Mouse (Mus musculus): ENCODE measurements at regions not wholly inside any gene's neighbourhood (a gene's known extent, or its start where the extent isn't known, plus 50 kb on each side); places are given as distances from the start of the nearest gene placed in this dataset.

GRCm38 (mm10) chr13:84612497-84612896 is 390.4 kb downstream of the Tmem161b start:
- no peak for ATAC-seq (ENCODE audit: low FRiP score, low TSS enrichment)
- WGBS = 24% methylated on average over 4 of the region's 4 CpGs
- Histone ChIP-seq H3K4me1 (ENCODE audit: control insufficient read depth, insufficient read depth, low read length) (no peaks in the 10 kb centered on the region), H3K27me3 (ENCODE audit: control insufficient read depth, insufficient read depth, low read length) (no peaks in the 10 kb centered on the region), H3K36me3 (ENCODE audit: control insufficient read depth, insufficient read depth, low read length) (no peaks in the 10 kb centered on the region), H3K27ac (ENCODE audit: low read depth, low read length) (no peak overlapping the region), H3K9ac (ENCODE audit: low read depth, low read length) (no peak overlapping the region), H3K4me3 (ENCODE audit: low read length) (no peak overlapping the region), H3K9me3 (ENCODE audit: control insufficient read depth, low read length) (no peaks in the 10 kb centered on the region), H3K4me2 (replicated peaks; ENCODE audit: low read depth, low read length) (no peak overlapping the region)

- Histone ChIP-seq H3K4me2 (replicated peaks; ENCODE audit: low read depth, low read length) (no peak overlapping the region), H3K36me3 (ENCODE audit: control insufficient read depth, insufficient read depth, low read length) (no peaks in the 10 kb centered on the region), H3K4me3 (ENCODE audit: low read length) (no peak overlapping the region), H3K9me3 (ENCODE audit: control insufficient read depth, low read length) (no peaks in the 10 kb centered on the region), H3K4me1 (ENCODE audit: control insufficient read depth, insufficient read depth, low read length) (no peaks in the 10 kb centered on the region), H3K9ac (ENCODE audit: low read depth, low read length) (no peak overlapping the region), H3K27me3 (ENCODE audit: control insufficient read depth, insufficient read depth, low read length) (no peaks in the 10 kb centered on the region), H3K27ac (ENCODE audit: low read depth, low read length) (no peak overlapping the region)
- WGBS = 31% methylated on average over 2 of the region's 2 CpGs
- no peak for ATAC-seq (ENCODE audit: low FRiP score, low TSS enrichment)
These were observed 390.9 kb downstream of the Tmem161b start for GRCm38 (mm10) chr13:84613004-84613403.

- no peak for ATAC-seq (ENCODE audit: low FRiP score, low TSS enrichment)
- no peak overlapping the region for H3K4me3 ChIP-seq (ENCODE audit: low read length)
- H3K4me1 ChIP-seq (ENCODE audit: control insufficient read depth, insufficient read depth, low read length) = no peaks in the 10 kb centered on the region
- H3K27ac ChIP-seq (ENCODE audit: low read depth, low read length) = no peak overlapping the region
- H3K27me3 ChIP-seq (ENCODE audit: control insufficient read depth, insufficient read depth, low read length) = no peaks in the 10 kb centered on the region
- H3K4me2 ChIP-seq (replicated peaks; ENCODE audit: low read depth, low read length) = no peak overlapping the region
- H3K36me3 ChIP-seq (ENCODE audit: control insufficient read depth, insufficient read depth, low read length) = no peaks in the 10 kb centered on the region
- WGBS = 86% methylated on average over 5 of the region's 5 CpGs
- H3K9me3 ChIP-seq (ENCODE audit: control insufficient read depth, low read length) = no peaks in the 10 kb centered on the region
- H3K9ac ChIP-seq (ENCODE audit: low read depth, low read length) = no peak overlapping the region
These were observed 402.6 kb downstream of the Tmem161b start for GRCm38 (mm10) chr13:84624691-84625090.

GRCm38 (mm10) chr13:84625527-84625926 is 403.4 kb downstream of the Tmem161b start:
- no peaks in the 10 kb centered on the region for H3K27me3 ChIP-seq (ENCODE audit: control insufficient read depth, insufficient read depth, low read length)
- ATAC-seq (ENCODE audit: low FRiP score, low TSS enrichment) = no peak
- H3K4me1 ChIP-seq (ENCODE audit: control insufficient read depth, insufficient read depth, low read length) = no peaks in the 10 kb centered on the region
- WGBS = 32% methylated on average over 1 of the region's 1 CpGs
- no peaks in the 10 kb centered on the region for H3K36me3 ChIP-seq (ENCODE audit: control insufficient read depth, insufficient read depth, low read length)
- H3K4me2 ChIP-seq (replicated peaks; ENCODE audit: low read depth, low read length) = no peak overlapping the region
- H3K27ac ChIP-seq (ENCODE audit: low read depth, low read length) = no peak overlapping the region
- H3K9me3 ChIP-seq (ENCODE audit: control insufficient read depth, low read length) = no peaks in the 10 kb centered on the region
- no peak overlapping the region for H3K4me3 ChIP-seq (ENCODE audit: low read length)
- H3K9ac ChIP-seq (ENCODE audit: low read depth, low read length) = no peak overlapping the region

- no peaks in the 10 kb centered on the region for H3K4me1 ChIP-seq (ENCODE audit: control insufficient read depth, insufficient read depth, low read length)
- H3K27me3 ChIP-seq (ENCODE audit: control insufficient read depth, insufficient read depth, low read length) = no peaks in the 10 kb centered on the region
- no peaks in the 10 kb centered on the region for H3K9me3 ChIP-seq (ENCODE audit: control insufficient read depth, low read length)
- no peak overlapping the region for H3K4me3 ChIP-seq (ENCODE audit: low read length)
- H3K27ac ChIP-seq (ENCODE audit: low read depth, low read length) = no peak overlapping the region
- no peak overlapping the region for H3K9ac ChIP-seq (ENCODE audit: low read depth, low read length)
- WGBS = 61% methylated on average over 2 of the region's 2 CpGs
- ATAC-seq (ENCODE audit: low FRiP score, low TSS enrichment) = no peak
- no peak overlapping the region for H3K4me2 ChIP-seq (replicated peaks; ENCODE audit: low read depth, low read length)
- no peaks in the 10 kb centered on the region for H3K36me3 ChIP-seq (ENCODE audit: control insufficient read depth, insufficient read depth, low read length)
These were observed 403.8 kb downstream of the Tmem161b start for GRCm38 (mm10) chr13:84625927-84626326.

GRCm38 (mm10) chr13:84626397-84626796 is 404.3 kb downstream of the Tmem161b start:
- Histone ChIP-seq H3K9ac (ENCODE audit: low read depth, low read length) (no peak overlapping the region), H3K9me3 (ENCODE audit: control insufficient read depth, low read length) (no peaks in the 10 kb centered on the region), H3K27me3 (ENCODE audit: control insufficient read depth, insufficient read depth, low read length) (no peaks in the 10 kb centered on the region), H3K4me1 (ENCODE audit: control insufficient read depth, insufficient read depth, low read length) (no peaks in the 10 kb centered on the region), H3K4me3 (ENCODE audit: low read length) (no peak overlapping the region), H3K4me2 (replicated peaks; ENCODE audit: low read depth, low read length) (no peak overlapping the region), H3K36me3 (ENCODE audit: control insufficient read depth, insufficient read depth, low read length) (no peaks in the 10 kb centered on the region), H3K27ac (ENCODE audit: low read depth, low read length) (no peak overlapping the region)
- 58% methylated on average over 1 of the region's 1 CpGs for WGBS
- ATAC-seq (ENCODE audit: low FRiP score, low TSS enrichment) = no peak

- Histone ChIP-seq H3K9ac (ENCODE audit: low read depth, low read length) (no peak overlapping the region), H3K27ac (ENCODE audit: low read depth, low read length) (no peak overlapping the region), H3K4me1 (ENCODE audit: control insufficient read depth, insufficient read depth, low read length) (no peaks in the 10 kb centered on the region), H3K4me2 (replicated peaks; ENCODE audit: low read depth, low read length) (no peak overlapping the region), H3K9me3 (ENCODE audit: control insufficient read depth, low read length) (no peaks in the 10 kb centered on the region), H3K27me3 (ENCODE audit: control insufficient read depth, insufficient read depth, low read length) (no peaks in the 10 kb centered on the region), H3K4me3 (ENCODE audit: low read length) (no peak overlapping the region), H3K36me3 (ENCODE audit: control insufficient read depth, insufficient read depth, low read length) (no peaks in the 10 kb centered on the region)
- WGBS = 80% methylated on average over 2 of the region's 2 CpGs
- no peak for ATAC-seq (ENCODE audit: low FRiP score, low TSS enrichment)
These were observed 408.6 kb downstream of the Tmem161b start for GRCm38 (mm10) chr13:84630686-84631085.

GRCm38 (mm10) chr13:84632493-84632892 is 410.4 kb downstream of the Tmem161b start:
- H3K4me1 ChIP-seq (ENCODE audit: control insufficient read depth, insufficient read depth, low read length) = no peaks in the 10 kb centered on the region
- WGBS = 83% methylated on average over 5 of the region's 5 CpGs
- H3K9me3 ChIP-seq (ENCODE audit: control insufficient read depth, low read length) = no peaks in the 10 kb centered on the region
- no peaks in the 10 kb centered on the region for H3K36me3 ChIP-seq (ENCODE audit: control insufficient read depth, insufficient read depth, low read length)
- no peak overlapping the region for H3K4me3 ChIP-seq (ENCODE audit: low read length)
- no peak overlapping the region for H3K4me2 ChIP-seq (replicated peaks; ENCODE audit: low read depth, low read length)
- no peak overlapping the region for H3K27ac ChIP-seq (ENCODE audit: low read depth, low read length)
- no peaks in the 10 kb centered on the region for H3K27me3 ChIP-seq (ENCODE audit: control insufficient read depth, insufficient read depth, low read length)
- no peak overlapping the region for H3K9ac ChIP-seq (ENCODE audit: low read depth, low read length)
- no peak for ATAC-seq (ENCODE audit: low FRiP score, low TSS enrichment)

- Histone ChIP-seq H3K27ac (ENCODE audit: low read depth, low read length) (no peak overlapping the region), H3K4me2 (replicated peaks; ENCODE audit: low read depth, low read length) (no peak overlapping the region), H3K27me3 (ENCODE audit: control insufficient read depth, insufficient read depth, low read length) (no peaks in the 10 kb centered on the region), H3K36me3 (ENCODE audit: control insufficient read depth, insufficient read depth, low read length) (no peaks in the 10 kb centered on the region), H3K4me3 (ENCODE audit: low read length) (no peak overlapping the region), H3K4me1 (ENCODE audit: control insufficient read depth, insufficient read depth, low read length) (no peaks in the 10 kb centered on the region), H3K9me3 (ENCODE audit: control insufficient read depth, low read length) (no peaks in the 10 kb centered on the region), H3K9ac (ENCODE audit: low read depth, low read length) (no peak overlapping the region)
- ATAC-seq (ENCODE audit: low FRiP score, low TSS enrichment) = no peak
These were observed 414.7 kb downstream of the Tmem161b start for GRCm38 (mm10) chr13:84636831-84637230.

- Histone ChIP-seq H3K4me2 (replicated peaks; ENCODE audit: low read depth, low read length) (no peak overlapping the region), H3K9me3 (ENCODE audit: control insufficient read depth, low read length) (no peaks in the 10 kb centered on the region), H3K4me3 (ENCODE audit: low read length) (no peak overlapping the region), H3K27me3 (ENCODE audit: control insufficient read depth, insufficient read depth, low read length) (no peaks in the 10 kb centered on the region), H3K9ac (ENCODE audit: low read depth, low read length) (no peak overlapping the region), H3K27ac (ENCODE audit: low read depth, low read length) (no peak overlapping the region), H3K36me3 (ENCODE audit: control insufficient read depth, insufficient read depth, low read length) (no peaks in the 10 kb centered on the region), H3K4me1 (ENCODE audit: control insufficient read depth, insufficient read depth, low read length) (no peaks in the 10 kb centered on the region)
- WGBS = 88% methylated on average over 1 of the region's 1 CpGs
- no peak for ATAC-seq (ENCODE audit: low FRiP score, low TSS enrichment)
These were observed 415.5 kb downstream of the Tmem161b start for GRCm38 (mm10) chr13:84637606-84638005.
